Mouse (Mus musculus): ENCODE measurements around the gene Trappc3. TPM values are rescaled to one million over a fixed set of nuclear protein-coding genes. Genes with fewer than 3 reads are reported as not detected.

Gene Trappc3
- polyA plus RNA-seq, 1 experiment = 44.0 TPM

DNA sequence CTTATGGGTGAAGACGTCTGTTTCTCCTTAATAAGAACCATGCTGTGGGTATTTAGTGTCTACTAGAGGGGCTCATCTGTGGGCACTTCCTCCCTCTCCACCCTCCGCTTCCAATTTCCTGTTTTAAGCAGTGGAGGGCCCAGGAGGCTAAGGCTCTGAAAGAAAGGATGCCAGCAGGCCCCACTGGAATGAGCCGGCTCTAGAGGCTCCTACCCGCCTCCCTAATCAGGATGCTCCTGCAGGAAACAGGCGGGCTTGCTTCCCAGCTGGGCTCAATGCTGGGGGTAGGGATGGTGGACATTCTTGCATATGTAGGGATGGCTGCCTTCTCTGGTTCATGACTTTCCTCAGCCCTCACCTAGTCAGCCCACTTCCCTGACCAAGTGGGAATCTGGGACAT is 51.1 kb downstream of the Trappc3 start:
- TF ChIP-seq GATA1 (IDR thresholded peaks at IDR 0.05; ENCODE audit: low read length) = no peak

DNA sequence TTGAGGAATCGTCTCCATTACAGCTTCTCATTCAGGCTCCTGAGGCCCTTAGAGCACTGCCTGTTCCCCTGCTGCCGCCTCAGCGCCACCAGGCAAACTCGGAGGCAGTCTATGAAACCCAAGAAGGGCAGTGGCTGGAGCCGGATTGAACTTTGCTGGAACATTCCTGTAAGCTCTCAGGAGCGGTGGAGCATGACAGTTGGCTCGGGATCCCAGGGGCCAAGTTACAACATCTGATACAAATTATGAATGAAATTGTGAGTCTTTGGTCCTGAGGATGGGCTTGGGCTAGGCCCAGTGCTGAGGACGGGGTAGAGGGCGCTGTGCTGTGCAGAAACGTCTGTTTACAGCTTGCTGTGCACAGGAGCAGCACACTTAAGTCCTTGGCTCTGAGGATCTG is 52.3 kb downstream of the Trappc3 start:
- no peak for TF ChIP-seq GATA1 (IDR thresholded peaks at IDR 0.05; ENCODE audit: low read length)

DNA sequence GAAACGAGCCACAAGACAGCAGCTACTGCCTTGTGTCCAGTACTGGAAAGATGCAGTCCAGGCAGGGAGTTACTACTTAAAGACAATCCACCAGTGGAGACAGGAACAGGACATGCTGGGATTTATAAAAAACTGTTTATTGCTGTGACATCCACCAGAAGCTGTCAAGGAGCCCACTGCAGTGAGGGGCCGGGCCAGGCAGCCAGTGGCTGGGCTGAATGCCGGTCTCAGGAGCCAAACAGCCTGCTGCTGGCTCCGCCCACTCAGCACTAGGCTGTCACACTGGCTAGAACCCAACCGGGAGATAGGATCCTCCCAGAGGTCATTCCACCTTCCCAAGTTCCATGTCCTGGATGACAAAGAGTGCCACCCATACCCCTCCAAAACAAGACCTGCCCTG is 53.8 kb downstream of the Trappc3 start:
- no peak for TF ChIP-seq GATA1 (IDR thresholded peaks at IDR 0.05; ENCODE audit: low read length)

DNA sequence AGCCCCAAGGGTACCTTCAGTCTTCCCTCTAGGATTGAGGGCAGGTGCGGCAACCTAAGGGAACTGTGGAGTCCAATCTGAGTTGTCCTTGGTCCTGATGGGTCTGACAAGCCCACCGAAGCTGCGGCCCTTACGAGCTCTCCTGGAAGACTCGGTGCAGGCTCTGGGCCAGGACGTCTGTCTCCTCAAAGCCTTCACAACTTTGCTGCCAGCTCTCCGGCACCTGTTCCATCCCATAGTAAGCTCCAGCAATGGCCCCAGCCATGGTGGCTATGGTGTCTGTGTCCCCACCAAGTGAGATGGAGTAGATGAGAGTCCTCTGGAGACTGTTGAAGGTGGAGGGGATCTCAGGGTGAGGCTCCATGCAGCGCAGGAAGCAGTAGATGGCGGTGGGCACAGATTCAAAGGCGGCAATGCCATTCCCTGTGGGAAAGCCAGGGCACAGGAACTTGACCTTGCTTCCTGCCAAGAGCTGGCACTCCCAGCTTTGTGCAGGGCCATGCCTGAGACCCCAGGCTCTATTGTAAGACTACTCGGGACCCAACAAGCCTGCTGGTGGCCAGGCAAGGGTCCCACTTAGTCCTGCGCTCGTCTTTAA is 54.4 kb downstream of the Trappc3 start:
- no peak for TF ChIP-seq GATA1 (IDR thresholded peaks at IDR 0.05; ENCODE audit: low read length)

DNA sequence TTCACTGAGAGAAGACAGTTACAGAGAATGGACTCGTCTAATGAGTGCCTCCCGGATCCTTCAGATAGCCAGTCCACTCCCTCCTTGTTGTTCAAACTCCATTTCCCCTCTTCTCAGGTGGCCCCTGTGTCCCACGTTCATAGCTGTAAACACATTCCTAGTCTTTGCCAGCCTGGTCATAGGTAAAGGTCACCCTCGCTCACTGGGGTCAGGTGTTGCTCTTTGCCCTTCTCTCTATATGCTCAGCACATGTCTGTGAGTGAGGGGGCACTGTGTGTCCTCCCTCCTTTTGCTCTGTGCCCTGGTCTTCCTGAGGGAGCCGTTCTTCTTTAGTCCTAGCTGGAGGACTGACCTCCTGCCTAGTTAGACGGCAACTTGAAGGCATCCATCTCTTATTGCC is 57.7 kb downstream of the Trappc3 start:
- TF ChIP-seq GATA1 (IDR thresholded peaks at IDR 0.05; ENCODE audit: low read length) = no peak

DNA sequence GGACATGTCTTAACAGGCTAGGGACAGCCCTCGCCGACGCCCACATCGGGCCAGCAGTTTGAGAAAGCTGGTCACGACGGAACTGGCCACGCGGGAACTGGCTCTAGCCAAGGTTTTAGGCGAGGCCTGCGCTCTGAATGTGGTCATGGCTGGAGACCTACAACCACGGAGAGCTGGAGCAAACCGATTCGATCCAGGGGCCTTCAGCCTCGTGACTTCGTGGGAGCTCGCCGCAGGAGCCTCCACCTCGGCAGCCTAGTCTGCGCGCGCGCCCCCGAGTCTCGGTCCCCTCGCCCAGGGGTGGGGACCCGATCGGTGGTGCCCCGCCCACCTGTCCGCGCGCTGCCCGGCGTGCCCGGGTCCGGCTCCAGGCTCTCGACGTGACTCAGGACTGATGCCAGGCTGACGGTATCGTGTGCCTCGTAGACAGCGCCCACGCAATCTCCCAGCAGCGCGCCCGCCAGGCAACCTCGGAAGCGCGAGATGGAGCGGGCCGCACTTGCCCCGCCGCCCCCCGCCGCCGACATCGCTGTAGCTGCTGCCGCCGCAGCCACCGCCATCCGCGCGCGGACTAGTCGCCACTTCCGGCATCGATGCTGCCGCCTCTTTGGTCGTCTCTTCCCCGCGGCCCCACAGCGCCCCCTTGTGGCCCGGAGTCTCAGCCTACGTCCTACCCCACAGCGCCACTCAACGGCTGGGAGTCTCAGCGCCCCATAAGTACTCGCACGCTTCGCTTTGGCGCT is 59.2 kb downstream of the Trappc3 start, which contains the start of gene Adprhl2:
Gene Adprhl2, minus strand, starts transcription at position 593 of the 743 bp plus-strand sequence.
- no peak for TF ChIP-seq GATA1 (IDR thresholded peaks at IDR 0.05; ENCODE audit: low read length)

DNA sequence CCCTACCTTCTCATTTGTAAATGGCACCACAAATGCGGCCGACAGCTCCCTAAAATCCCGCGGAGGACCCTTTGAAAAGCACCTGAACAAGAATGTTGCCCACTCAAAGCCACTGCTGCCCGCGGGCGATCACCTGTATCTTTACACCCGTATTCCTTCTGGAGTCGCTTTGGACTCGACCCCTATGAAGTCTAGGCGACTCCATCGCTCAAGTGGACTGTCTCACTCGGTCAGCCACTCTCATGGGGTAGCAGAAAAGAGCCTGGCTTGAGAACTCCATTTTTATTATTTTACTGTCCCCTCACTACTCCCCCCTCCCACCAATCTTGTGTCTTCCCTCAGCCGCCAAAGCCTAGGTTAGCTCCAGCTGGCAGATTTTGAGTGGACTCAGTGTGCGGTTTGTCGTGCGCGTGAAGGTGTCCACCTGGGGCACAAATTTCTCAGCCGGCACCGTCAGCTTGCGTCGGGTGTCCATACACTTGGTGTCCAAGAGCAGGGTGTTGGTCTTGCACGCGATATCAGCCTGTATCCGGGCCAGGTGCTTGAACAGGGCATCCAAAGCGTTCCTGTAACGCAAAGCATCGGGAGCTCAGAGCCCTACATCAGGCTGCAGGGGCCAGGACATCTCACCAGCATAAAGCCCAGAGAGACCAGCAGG is 59.9 kb downstream of the Trappc3 start:
- TF ChIP-seq GATA1 (IDR thresholded peaks at IDR 0.05; ENCODE audit: low read length) = no peak

DNA sequence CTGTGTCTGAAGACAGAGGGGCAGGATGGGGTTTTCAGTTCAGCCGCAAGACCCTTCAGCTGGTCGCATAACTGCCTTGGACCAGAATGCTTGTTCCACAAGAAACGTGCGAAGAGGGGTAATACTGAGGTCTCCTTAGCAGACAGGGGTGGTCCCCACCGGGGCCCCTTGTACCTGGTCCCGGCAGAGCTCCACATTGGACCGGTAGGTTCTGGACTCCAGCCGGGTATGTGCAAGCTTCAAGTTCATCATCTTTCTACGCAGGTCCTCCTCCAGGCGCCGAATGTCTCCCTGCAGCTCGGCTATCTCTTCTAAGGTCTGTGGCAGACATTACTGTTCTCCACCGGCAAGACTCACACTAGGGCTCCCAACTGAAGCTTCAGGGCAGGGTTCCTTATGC is 60.5 kb downstream of the Trappc3 start:
- no peak for TF ChIP-seq GATA1 (IDR thresholded peaks at IDR 0.05; ENCODE audit: low read length)

DNA sequence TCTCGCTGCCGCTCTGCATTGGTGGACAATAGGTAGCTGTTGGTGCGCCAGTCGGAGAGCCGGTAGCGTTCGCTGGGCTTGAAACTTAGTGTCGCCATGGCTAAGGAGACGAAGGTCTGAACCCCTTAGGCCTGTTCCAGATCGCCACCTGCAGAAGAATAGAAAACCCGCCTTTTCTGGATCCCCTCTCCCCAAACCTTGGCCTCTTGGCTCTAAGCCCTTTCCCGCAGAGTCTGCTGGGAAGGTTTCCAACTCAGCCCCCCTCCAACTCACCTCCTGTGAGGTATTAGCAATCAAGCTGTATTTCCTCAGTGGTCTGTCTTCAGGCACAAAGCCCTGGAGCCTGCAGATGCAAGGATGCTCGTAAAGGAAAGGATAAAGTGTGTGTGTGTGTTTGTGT is 62.7 kb downstream of the Trappc3 start:
- TF ChIP-seq GATA1 (IDR thresholded peaks at IDR 0.05; ENCODE audit: low read length) = no peak

DNA sequence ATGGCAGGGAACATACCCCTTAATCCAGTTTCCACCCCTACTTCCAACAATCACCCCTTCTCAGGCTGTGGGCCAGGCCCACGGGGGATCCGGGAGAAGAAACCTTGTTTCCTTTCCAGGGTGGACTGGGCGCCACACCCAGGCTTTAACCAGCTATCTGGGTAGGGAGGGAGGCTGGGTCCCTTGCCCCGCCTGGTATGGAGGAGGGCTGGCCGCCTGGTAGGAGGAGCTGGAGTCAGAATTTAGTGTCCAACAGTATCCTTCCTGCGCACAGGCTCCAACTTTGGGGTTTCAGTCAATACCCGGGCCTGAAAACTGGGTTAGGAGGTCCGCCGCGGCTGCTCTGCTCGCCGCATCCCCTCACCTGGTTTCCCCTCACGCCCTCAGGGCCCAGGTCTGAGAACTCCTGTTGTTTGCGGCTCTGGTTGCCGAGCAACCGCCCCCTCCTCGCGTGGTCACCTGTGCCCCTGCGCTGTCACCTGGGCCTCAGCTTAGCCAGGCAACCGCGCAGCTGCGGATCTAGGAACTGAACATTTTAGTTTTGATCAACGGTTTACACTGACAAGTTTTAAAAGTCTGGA is 63.2 kb downstream of the Trappc3 start, which contains the start of gene Tekt2:
Gene Tekt2, minus strand, starts transcription at position 408 of the 581 bp plus-strand sequence.
- TF ChIP-seq GATA1 (IDR thresholded peaks at IDR 0.05; ENCODE audit: low read length) = no peak

Other genes starting within 250 kb of the Trappc3 start
- not detected in 2 replicates for gene Csf3r, start 237.8 kb upstream of the Trappc3 start, polyA plus RNA-seq (2012)
- 227 and 296 TPM in 2 replicates for gene Mrps15, start 215.4 kb upstream of the Trappc3 start, polyA plus RNA-seq (2012)
- 0.13 and 0.54 TPM in 2 replicates for gene Oscp1, start 203.8 kb upstream of the Trappc3 start, polyA plus RNA-seq (2012)
- gene Lsm10, start 165.7 kb upstream of the Trappc3 start, polyA plus RNA-seq (2012) = 10.3 and 12.6 TPM in 2 replicates
- gene Stk40, start 158.4 kb upstream of the Trappc3 start, polyA plus RNA-seq (2012) = 57.1 and 60.3 TPM in 2 replicates
- 0.08 and 0.17 TPM in 2 replicates for gene Eva1b, start 114.6 kb upstream of the Trappc3 start, polyA plus RNA-seq (2012)
- 0.30 and 0.32 TPM in 2 replicates for gene Sh3d21, start 98.8 kb upstream of the Trappc3 start, polyA plus RNA-seq (2012)
- 203 and 204 TPM in 2 replicates for gene Thrap3, start 59.6 kb upstream of the Trappc3 start, polyA plus RNA-seq (2012)
- 87.6 and 112 TPM in 2 replicates for gene Map7d1, start 6.0 kb upstream of the Trappc3 start, polyA plus RNA-seq (2012)
- gene Col8a2, start 24.5 kb downstream of the Trappc3 start, polyA plus RNA-seq (2012) = not detected in 2 replicates
- 69.4 and 71.2 TPM in 2 replicates for gene Adprhl2, start 59.4 kb downstream of the Trappc3 start, polyA plus RNA-seq (2012)
- 0.09 and 0.12 TPM in 2 replicates for gene Tekt2, start 63.4 kb downstream of the Trappc3 start, polyA plus RNA-seq (2012)
- gene Ago3, start 167.2 kb downstream of the Trappc3 start, polyA plus RNA-seq (2012) = 5.6 and 8.1 TPM in 2 replicates
- gene Ago1, start 206.3 kb downstream of the Trappc3 start, polyA plus RNA-seq (2012) = 6.1 and 8.3 TPM in 2 replicates

Measured in G1E-ER4 (cell line).